Mouse (Mus musculus) neural tube, embryonic 13.5 days (tissue): ENCODE data around the gene Siah1a. TPM values are rescaled to one million over a fixed set of nuclear protein-coding genes. Genes with fewer than 3 reads are reported as not detected.

Source experiments
- ATAC-seq: fragments of 200-750 bp; cut with Nextera tagmentation; 2 replicates; pipeline ENCODE4 v1.8.0; 2017; ENCODE audit warnings: low read depth, mild to moderate bottlenecking, moderate TSS enrichment, moderate library complexity
- H3K27ac ChIP-seq: fragments of 300-500 bp; sonication (generic); replicated peaks from 2 replicates; pipeline ENCODE4 v1.5.1; 2015; ENCODE audit warnings: moderate library complexity, mild to moderate bottlenecking, inconsistent platforms
- H3K27me3 ChIP-seq: fragments of 300-500 bp; sonication (generic); 2 replicates; pipeline ENCODE4 v1.6.1; 2015; ENCODE audit warnings: mild to moderate bottlenecking, inconsistent platforms
- H3K36me3 ChIP-seq: fragments of 300-500 bp; sonication (generic); 2 replicates; pipeline ENCODE4 v1.6.1; 2015; ENCODE audit warnings: mild to moderate bottlenecking, inconsistent platforms
- H3K4me1 ChIP-seq: fragments of 300-500 bp; sonication (generic); replicated peaks from 2 replicates; pipeline ENCODE4 v1.6.1; 2015; ENCODE audit warnings: inconsistent platforms
- H3K4me2 ChIP-seq: fragments of 300-500 bp; sonication (generic); 2 replicates; pipeline ENCODE4 v1.6.1; 2015; ENCODE audit warnings: inconsistent platforms, mild to moderate bottlenecking, moderate library complexity
- H3K4me3 ChIP-seq: fragments of 300-500 bp; sonication (generic); 2 replicates; pipeline ENCODE4 v1.5.1; 2015; ENCODE audit warnings: mild to moderate bottlenecking, inconsistent platforms
- H3K9ac ChIP-seq: fragments of 300-500 bp; sonication (generic); 2 replicates; pipeline ENCODE4 v1.6.1; 2015; ENCODE audit warnings: moderate library complexity, mild to moderate bottlenecking, inconsistent platforms
- H3K9me3 ChIP-seq: fragments of 300-500 bp; sonication (generic); 2 replicates; pipeline ENCODE4 v1.6.1; 2016; ENCODE audit warnings: inconsistent platforms
- WGBS: fragments of 180-500 bp; shearing (Covaris S2); methylation state at CpG from one replicate; pipeline ENCODE4 v1.1.7; 2015; 5-methylcytosine and 5-hydroxymethylcytosine counted together
- polyA plus RNA-seq: library from polyadenylated mRNA; unstranded; fragments of >200 nt; fragmentation: Nextera tagmentation; extraction: Ambion mirVana; gene quantifications from 2 replicates; pipeline ENCODE4 v1.2.1, GENCODE M21; 2015

The Siah1a gene
- polyA plus RNA-seq, 1 experiment from 2014 or later = 86.4 TPM

DNA sequence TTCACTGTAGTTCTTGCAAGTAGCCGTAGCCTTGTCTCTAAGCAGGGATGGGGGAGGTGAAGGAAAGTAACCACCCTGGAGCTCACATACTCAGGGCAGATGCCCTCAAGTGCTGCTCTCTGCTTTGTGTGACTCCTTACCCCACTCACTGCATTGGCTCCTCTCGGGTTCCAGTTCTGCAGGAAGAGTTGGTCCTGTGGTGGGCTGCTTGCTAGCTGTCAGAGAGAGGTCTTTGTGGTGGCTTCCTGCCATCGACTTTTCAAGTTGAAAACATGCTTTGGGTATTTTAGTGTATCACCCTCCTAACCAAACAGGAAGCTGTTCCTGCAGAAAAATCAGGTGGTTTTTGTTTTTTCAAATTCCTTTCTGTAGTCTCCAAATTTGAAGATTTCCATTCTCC lies 59.1 kb downstream of the Siah1a start:
- ATAC-seq = no peak
- Histone ChIP-seq H3K27me3 (no peaks in the 10 kb centered on the region), H3K4me1 (no peaks in the 10 kb centered on the region), H3K36me3 (0 out of 2 replicates have a peak, but pooled peaks cover 9% of the 10 kb centered on the region), H3K9me3 (no peaks in the 10 kb centered on the region), H3K27ac (no peak overlapping the region), H3K4me3 (no peak overlapping the region), H3K9ac (no peak overlapping the region), H3K4me2 (no peak overlapping the region)
- WGBS = 82% methylated on average over 3 of the region's 3 CpGs

Other genes with a start within 250 kb of the Siah1a start
- gene Abcc12, start 165.2 kb downstream of the Siah1a start, polyA plus RNA-seq = 0.11 and 0.12 TPM in 2 replicates
- 100 and 103 TPM in 2 replicates for gene Lonp2, start 121.9 kb downstream of the Siah1a start, polyA plus RNA-seq
- gene Gm10638, start 235 bp downstream of the Siah1a start, polyA plus RNA-seq = 7.0 TPM in 2 replicates
- gene N4bp1, start 139.3 kb upstream of the Siah1a start, polyA plus RNA-seq = 9.3 and 10.2 TPM in 2 replicates